Mouse (Mus musculus): Measurements from ENCODE around the gene Endod1. TPM values are rescaled to one million over a fixed set of nuclear protein-coding genes. Genes with fewer than 3 reads are reported as not detected.

The Endod1 gene
- polyA plus RNA-seq, 1 experiment = 7.0 TPM

- no peaks in the 10 kb centered on the region for H3K27me3 ChIP-seq (ENCODE audit: control insufficient read depth, insufficient read depth, insufficient read length)
- no peak for TF ChIP-seq POLR2A (IDR thresholded peaks at IDR 0.05; ENCODE audit: insufficient read length, low read depth)
- TF ChIP-seq SRF (IDR thresholded peaks at IDR 0.05; ENCODE audit: control insufficient read depth, insufficient read length, low read depth) = no peak
- TF ChIP-seq E2F4 (IDR thresholded peaks at IDR 0.05; ENCODE audit: insufficient read depth) = no peak
- no peak for TF ChIP-seq TCF12 (IDR thresholded peaks at IDR 0.05; ENCODE audit: insufficient read depth, poor library complexity, severe bottlenecking)
- H3ac ChIP-seq (ENCODE audit: control insufficient read depth, insufficient read length) = no peak overlapping the region
- H3K4me3 ChIP-seq = no peak overlapping the region
- H3K36me3 ChIP-seq (ENCODE audit: control insufficient read depth, insufficient read depth) = no peaks in the 10 kb centered on the region
- H3K79me2 ChIP-seq (ENCODE audit: control insufficient read depth, insufficient read depth) = no peaks in the 10 kb centered on the region
- H3K4me2 ChIP-seq (ENCODE audit: low read depth) = no peak overlapping the region
Observed at GRCm38 (mm10) chr9:14338701-14339100, 42.6 kb downstream of the Endod1 start.

- H3K4me3 ChIP-seq = no peak overlapping the region
- no peaks in the 10 kb centered on the region for H3K36me3 ChIP-seq (ENCODE audit: control insufficient read depth, insufficient read depth)
- no peaks in the 10 kb centered on the region for H3K79me2 ChIP-seq (ENCODE audit: control insufficient read depth, insufficient read depth)
- no peak for TF ChIP-seq CEBPB (IDR thresholded peaks at IDR 0.05; ENCODE audit: insufficient read depth, poor library complexity, severe bottlenecking)
- no peak for TF ChIP-seq TCF3 (IDR thresholded peaks at IDR 0.05; ENCODE audit: insufficient read length, low read depth)
- no peak for TF ChIP-seq MYOG (IDR thresholded peaks at IDR 0.05; ENCODE audit: control insufficient read depth in 1 of 3, insufficient read depth in 1 of 3, insufficient read length in 2 of 3, low read depth in 2 of 3)
- TF ChIP-seq POLR2A (IDR thresholded peaks at IDR 0.05; ENCODE audit: insufficient read length, low read depth) = no peak
- no peak for TF ChIP-seq REST (IDR thresholded peaks at IDR 0.05; ENCODE audit: insufficient read depth, insufficient read length)
- TF ChIP-seq MAX (IDR thresholded peaks at IDR 0.05; ENCODE audit: low read depth) = no peak
- no peak overlapping the region for H3ac ChIP-seq (ENCODE audit: control insufficient read depth, insufficient read length)
- no peaks in the 10 kb centered on the region for H3K27me3 ChIP-seq (ENCODE audit: control insufficient read depth, insufficient read depth, insufficient read length)
- no peak overlapping the region for H3K4me2 ChIP-seq (ENCODE audit: low read depth)
Observed at GRCm38 (mm10) chr9:14336901-14337300, 44.4 kb downstream of the Endod1 start.

- no peaks in the 10 kb centered on the region for H3K36me3 ChIP-seq (ENCODE audit: control insufficient read depth, insufficient read depth)
- H3K4me2 ChIP-seq (ENCODE audit: low read depth) = no peak overlapping the region
- H3K79me2 ChIP-seq (ENCODE audit: control insufficient read depth, insufficient read depth) = no peaks in the 10 kb centered on the region
- no peak for TF ChIP-seq MYOG (IDR thresholded peaks at IDR 0.05; ENCODE audit: control insufficient read depth in 1 of 3, insufficient read depth in 1 of 3, insufficient read length in 2 of 3, low read depth in 2 of 3)
- no peak for TF ChIP-seq USF1 (IDR thresholded peaks at IDR 0.05; ENCODE audit: low read depth)
- TF ChIP-seq MAX (IDR thresholded peaks at IDR 0.05; ENCODE audit: low read depth) = no peak
- no peak for TF ChIP-seq POLR2A (IDR thresholded peaks at IDR 0.05; ENCODE audit: insufficient read length, low read depth)
- no peak for TF ChIP-seq SRF (IDR thresholded peaks at IDR 0.05; ENCODE audit: control insufficient read depth, insufficient read length, low read depth)
- TF ChIP-seq E2F4 (IDR thresholded peaks at IDR 0.05; ENCODE audit: insufficient read depth) = no peak
- TF ChIP-seq MYOD1 (IDR thresholded peaks at IDR 0.05; ENCODE audit: control insufficient read depth in 1 of 3, insufficient read length in 2 of 3, low read depth in 2 of 3) = no peak
- no peak for TF ChIP-seq POLR2AphosphoS2 (IDR thresholded peaks at IDR 0.05; ENCODE audit: insufficient read length, low read depth)
- TF ChIP-seq CEBPB (IDR thresholded peaks at IDR 0.05; ENCODE audit: insufficient read depth, poor library complexity, severe bottlenecking) = no peak
- H3K4me3 ChIP-seq = no peak overlapping the region
- no peaks in the 10 kb centered on the region for H3K27me3 ChIP-seq (ENCODE audit: control insufficient read depth, insufficient read depth, insufficient read length)
- no peak overlapping the region for H3ac ChIP-seq (ENCODE audit: control insufficient read depth, insufficient read length)
Observed at GRCm38 (mm10) chr9:14335829-14336228, 45.5 kb downstream of the Endod1 start.

- no peaks in the 10 kb centered on the region for H3K36me3 ChIP-seq (ENCODE audit: control insufficient read depth, insufficient read depth)
- TF ChIP-seq MYOG (IDR thresholded peaks at IDR 0.05; ENCODE audit: control insufficient read depth in 1 of 3, insufficient read depth in 1 of 3, insufficient read length in 2 of 3, low read depth in 2 of 3) (no peak), REST (IDR thresholded peaks at IDR 0.05; ENCODE audit: insufficient read depth, insufficient read length) (no peak), MAX (IDR thresholded peaks at IDR 0.05; ENCODE audit: low read depth) (no peak), POLR2A (IDR thresholded peaks at IDR 0.05; ENCODE audit: insufficient read length, low read depth) (no peak), CEBPB (IDR thresholded peaks at IDR 0.05; ENCODE audit: insufficient read depth, poor library complexity, severe bottlenecking) (no peak), USF1 (IDR thresholded peaks at IDR 0.05; ENCODE audit: low read depth) (no peak), SRF (IDR thresholded peaks at IDR 0.05; ENCODE audit: control insufficient read depth, insufficient read length, low read depth) (no peak), TCF3 (IDR thresholded peaks at IDR 0.05; ENCODE audit: insufficient read length, low read depth) (no peak), TCF12 (IDR thresholded peaks at IDR 0.05; ENCODE audit: insufficient read depth, poor library complexity, severe bottlenecking) (no peak), POLR2AphosphoS2 (IDR thresholded peaks at IDR 0.05; ENCODE audit: insufficient read length, low read depth) (no peak), E2F4 (IDR thresholded peaks at IDR 0.05; ENCODE audit: insufficient read depth) (no peak), MYOD1 (IDR thresholded peaks at IDR 0.05; ENCODE audit: control insufficient read depth in 1 of 3, insufficient read length in 2 of 3, low read depth in 2 of 3) (no peak)
- no peaks in the 10 kb centered on the region for H3K79me2 ChIP-seq (ENCODE audit: control insufficient read depth, insufficient read depth)
- H3K4me2 ChIP-seq (ENCODE audit: low read depth) = no peak overlapping the region
- H3K4me3 ChIP-seq = no peak overlapping the region
- no peaks in the 10 kb centered on the region for H3K27me3 ChIP-seq (ENCODE audit: control insufficient read depth, insufficient read depth, insufficient read length)
- no peak overlapping the region for H3ac ChIP-seq (ENCODE audit: control insufficient read depth, insufficient read length)
Observed at GRCm38 (mm10) chr9:14316618-14317017, 64.7 kb downstream of the Endod1 start.

GRCm38 (mm10) chr9:14314477-14314876, 66.8 kb downstream of the Endod1 start:
- TF ChIP-seq MAX (IDR thresholded peaks at IDR 0.05; ENCODE audit: low read depth) (no peak), POLR2AphosphoS2 (IDR thresholded peaks at IDR 0.05; ENCODE audit: insufficient read length, low read depth) (no peak), MYOG (IDR thresholded peaks at IDR 0.05; ENCODE audit: control insufficient read depth in 1 of 3, insufficient read depth in 1 of 3, insufficient read length in 2 of 3, low read depth in 2 of 3) (no peak)
- Histone ChIP-seq H3K4me3 (no peak overlapping the region), H3K79me2 (ENCODE audit: control insufficient read depth, insufficient read depth) (no peaks in the 10 kb centered on the region), H3K27me3 (ENCODE audit: control insufficient read depth, insufficient read depth, insufficient read length) (no peaks in the 10 kb centered on the region), H3ac (ENCODE audit: control insufficient read depth, insufficient read length) (no peak overlapping the region), H3K4me2 (ENCODE audit: low read depth) (no peak overlapping the region), H3K36me3 (ENCODE audit: control insufficient read depth, insufficient read depth) (no peaks in the 10 kb centered on the region)
